Mouse (Mus musculus) C2C12 (cell line): ENCODE data around the gene Sigirr.

ENCODE experiments used
- CEBPB ChIP-seq: IDR thresholded peaks from one replicate; pipeline ENCODE4 v1.6.1; 2011; ENCODE audit warnings: low read depth, mild to moderate bottlenecking, control low read depth, moderate library complexity
- CTCF ChIP-seq: IDR thresholded peaks from one replicate; pipeline ENCODE4 v1.5.1; 2011; ENCODE audit not compliant: control insufficient read depth, insufficient read depth, insufficient read length
- FOSL1 ChIP-seq: IDR thresholded peaks from one replicate; pipeline ENCODE4 v1.8.0; 2011; ENCODE audit warnings: mild to moderate bottlenecking, low read length; ENCODE audit not compliant: poor library complexity, insufficient read depth, severe bottlenecking
- MAX ChIP-seq: IDR thresholded peaks from one replicate; pipeline ENCODE4 v1.6.1; 2011; ENCODE audit warnings: mild to moderate bottlenecking, control low read depth
- MYOD1 ChIP-seq: IDR thresholded peaks from one replicate; pipeline ENCODE4 v1.6.1; 2011; ENCODE audit warnings: low read depth; ENCODE audit not compliant: control insufficient read depth, insufficient read length
- MYOG ChIP-seq: IDR thresholded peaks from one replicate; pipeline ENCODE4 v1.6.1; 2011; ENCODE audit not compliant: control insufficient read depth, insufficient read length; ENCODE audit errors: extremely low read depth
- USF1 ChIP-seq: IDR thresholded peaks from one replicate; pipeline ENCODE4 v1.6.1; 2011; ENCODE audit warnings: low read depth, mild to moderate bottlenecking, control low read depth, moderate library complexity

GRCm38 (mm10) chr7:141119487-141119886, 19.1 kb upstream of the Sigirr start:
- TF ChIP-seq USF1 (no peak), CTCF (no peak), MAX (no peak), MYOG (no peak), MYOD1 (no peak), CEBPB (no peak), FOSL1 (no peak)
